Mouse (Mus musculus) erythroblast, adult 5-6 weeks (primary cell): Measurements from ENCODE around the gene Thop1. TPM values are rescaled to one million over a fixed set of nuclear protein-coding genes. Genes with fewer than 3 reads are reported as not detected.
A peak's percentile ranks its signal among the peaks of the same experiment; 100 is the strongest.
"Not testable (repeated sequence)": the region's sequence is repeated elsewhere in the genome, so short reads cannot be mapped to it uniquely, and the experiment has no call there.

Experiments
- ATAC-seq: replicated peaks from 2 replicates; pipeline ENCODE4 v1.8.0; 2016; ENCODE audit warnings: moderate number of reproducible peaks, mild to moderate bottlenecking, moderate TSS enrichment, inconsistent platforms; ENCODE audit not compliant: poor library complexity, low FRiP score, severe bottlenecking
- total RNA-seq, 2 experiments: library from RNA; stranded (forward) in 1 of 2; stranded (reverse) in 1 of 2; fragments of 150-400 nt in 1 of 2; fragments of 200-764, 138-1000 nt in 1 of 2; gene quantifications; 2 replicates each; pipeline versions ENCODE4 v1.2.3 to v1.2.4; 2015 to 2017; ENCODE audit warnings: low replicate concordance in 2 of 2

The Thop1 gene
- total RNA-seq, 2 experiments from 2014 or later, result 4.1 TPM; not detected in 1

DNA sequence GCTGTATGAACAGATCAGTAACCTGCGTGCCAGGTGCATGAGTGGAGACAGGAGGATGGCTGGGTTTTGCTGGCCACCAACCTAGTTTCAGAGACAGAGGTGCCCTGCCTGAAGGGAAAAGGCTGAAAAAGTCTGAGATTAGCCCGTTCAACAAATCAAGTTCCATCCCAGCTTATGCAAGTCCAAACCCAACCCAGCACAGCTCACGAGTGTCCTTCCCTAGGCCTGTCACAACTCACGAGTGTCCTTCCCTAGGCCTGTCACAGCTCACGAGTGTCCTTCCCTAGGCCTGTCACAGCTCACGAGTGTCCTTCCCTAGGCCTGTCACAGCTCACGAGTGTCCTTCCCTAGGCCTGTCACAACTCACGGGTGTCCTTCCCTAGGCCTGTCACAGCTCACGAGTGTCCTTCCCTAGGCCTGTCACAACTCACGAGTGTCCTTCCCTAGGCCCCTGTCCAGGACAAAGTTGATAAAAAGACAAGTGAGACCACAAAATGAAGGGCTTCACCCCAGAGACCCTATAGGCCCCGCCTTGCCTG lies 14.0 kb upstream of the Thop1 start:
- ATAC-seq, result not testable (repeated sequence)

DNA sequence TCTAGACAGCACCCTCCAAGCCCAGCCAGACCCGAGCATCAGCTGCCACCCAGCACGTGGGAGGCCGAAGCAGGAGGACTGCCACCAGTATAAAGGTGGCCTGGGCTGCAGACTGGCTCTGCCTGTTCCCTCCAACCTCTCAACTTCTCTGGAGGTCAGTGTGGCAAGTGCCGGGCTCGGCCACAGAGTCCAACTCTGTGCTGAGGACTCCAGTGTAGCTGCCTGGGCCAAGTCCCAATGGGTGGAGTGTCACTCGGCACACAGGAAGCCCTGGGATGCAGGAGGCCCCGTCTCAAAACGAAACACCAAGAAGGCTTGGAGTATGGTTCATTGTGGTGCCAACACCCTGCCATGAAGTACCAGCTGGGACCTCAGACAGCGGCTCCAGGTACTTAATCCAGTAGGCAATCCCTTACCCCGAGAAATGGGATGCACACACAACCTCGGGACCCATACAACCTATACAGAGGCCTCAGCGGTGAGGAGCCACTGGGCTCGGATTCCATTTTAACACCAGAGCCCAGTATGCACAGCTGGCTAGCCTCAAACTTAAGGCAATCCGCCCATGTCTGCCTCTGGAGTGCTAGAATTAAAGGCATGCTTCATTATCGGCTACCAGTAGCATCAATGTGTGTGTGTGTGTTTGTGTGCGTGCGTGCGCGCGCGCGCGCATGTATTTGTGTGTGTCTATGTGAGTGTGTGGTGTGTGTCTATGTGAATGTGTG lies 12.3 kb upstream of the Thop1 start:
- no peak for ATAC-seq

DNA sequence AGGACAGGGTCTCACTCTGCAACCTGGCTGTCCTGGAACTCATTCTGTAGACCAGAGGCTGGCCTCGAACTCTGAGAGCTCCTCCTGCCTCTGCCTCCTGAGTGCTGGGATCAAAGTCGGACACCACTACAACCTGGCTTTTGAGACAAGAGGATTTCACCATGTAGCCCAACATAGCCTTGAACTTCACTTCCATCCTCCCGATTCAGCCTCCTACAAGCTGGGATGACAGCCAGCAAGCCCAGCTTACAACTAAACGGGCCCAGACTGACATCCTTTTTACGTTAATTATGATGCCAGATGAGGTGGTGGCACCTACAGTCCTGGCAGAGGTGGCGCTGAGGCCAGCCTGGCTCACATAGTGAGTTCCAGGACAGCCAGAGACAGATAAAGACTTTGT lies 10.9 kb upstream of the Thop1 start:
- ATAC-seq, result no peak

DNA sequence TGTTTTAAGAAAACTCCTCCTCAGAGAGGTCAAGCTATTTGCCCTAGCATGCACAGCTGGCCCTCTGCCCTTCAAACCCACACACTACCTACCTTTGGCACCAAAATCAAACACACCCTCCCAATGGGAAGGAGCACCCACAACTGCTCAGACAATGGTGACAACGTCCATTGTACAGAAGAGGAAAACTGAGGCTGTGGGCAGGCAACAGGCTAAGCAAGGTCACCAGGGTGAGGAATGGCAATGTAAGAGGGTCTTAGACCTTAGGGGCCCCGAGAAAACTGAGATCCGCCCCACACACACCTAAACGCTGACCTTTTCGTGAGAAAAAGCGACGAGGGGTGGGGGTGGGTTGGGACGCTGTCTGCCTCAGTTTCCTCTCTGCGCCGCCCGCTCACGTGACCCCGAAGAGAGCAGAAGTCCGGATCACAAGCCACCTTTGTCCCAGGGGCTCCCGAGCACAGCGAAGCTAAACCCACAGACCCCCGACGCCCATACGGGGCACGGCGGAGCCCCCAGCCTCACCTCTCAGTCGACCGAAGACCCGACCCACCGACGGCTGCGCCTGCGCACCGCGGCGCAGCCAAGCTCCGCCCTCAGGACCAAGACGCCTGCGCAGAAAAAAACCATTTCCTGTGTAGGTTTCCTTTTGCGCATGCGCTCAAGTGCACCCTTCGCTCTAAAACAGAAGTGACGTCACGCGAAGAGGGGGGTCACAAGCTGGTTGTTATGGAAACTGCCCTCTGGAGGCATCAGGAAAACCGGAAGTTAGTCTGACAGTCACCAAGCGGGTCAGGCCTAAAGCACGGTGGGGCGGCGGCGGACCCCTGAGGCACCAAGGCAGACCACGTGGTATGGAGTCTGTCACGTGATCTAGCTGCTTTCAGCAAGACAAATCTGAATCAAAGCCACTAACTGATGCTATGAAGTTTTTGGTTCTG lies 10.0 kb upstream of the Thop1 start, which contains the start of gene Sgta:
TSS of gene Sgta (minus strand) at position 579 of the 941 bp plus-strand sequence.
- peak; percentile 92 for ATAC-seq

DNA sequence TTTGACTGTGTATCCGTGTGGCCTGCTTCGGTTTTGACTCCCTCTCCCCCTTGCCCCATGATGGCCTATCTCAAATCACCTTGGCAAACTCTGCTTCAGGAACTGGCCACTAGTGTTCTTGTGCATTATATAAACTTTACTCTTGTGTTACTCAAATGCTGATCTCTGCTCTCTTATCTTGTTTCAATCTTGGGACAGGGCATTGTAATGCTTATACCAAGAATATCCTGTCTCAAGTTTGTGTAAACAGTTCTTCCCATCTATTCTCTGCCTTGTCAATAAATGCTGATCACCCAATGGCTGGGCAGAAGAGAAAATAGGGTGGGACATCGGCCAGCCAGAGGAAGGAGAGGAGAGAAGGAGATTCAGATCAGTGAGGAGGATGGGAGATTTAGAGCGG lies 7.1 kb upstream of the Thop1 start:
- ATAC-seq, result no peak

DNA sequence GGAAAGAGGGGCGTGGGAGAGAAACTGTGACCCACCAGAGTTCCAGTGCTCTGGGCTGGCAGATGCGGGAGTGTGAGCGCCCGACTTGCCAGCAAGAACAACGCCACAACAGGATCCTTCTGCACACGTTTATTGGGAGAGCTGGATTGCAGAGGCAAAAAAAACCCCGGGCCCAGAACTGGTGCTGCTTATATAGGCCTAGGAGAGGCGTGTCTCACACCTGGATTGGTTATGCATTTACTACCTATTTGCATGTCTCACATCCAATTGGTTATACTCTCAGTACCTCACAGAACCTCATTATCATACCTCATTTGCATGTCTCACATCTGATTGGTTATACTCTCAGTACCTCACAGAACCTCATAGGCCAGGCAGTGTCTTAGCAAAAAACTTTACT lies 5.3 kb upstream of the Thop1 start:
- ATAC-seq, result not testable (repeated sequence)

DNA sequence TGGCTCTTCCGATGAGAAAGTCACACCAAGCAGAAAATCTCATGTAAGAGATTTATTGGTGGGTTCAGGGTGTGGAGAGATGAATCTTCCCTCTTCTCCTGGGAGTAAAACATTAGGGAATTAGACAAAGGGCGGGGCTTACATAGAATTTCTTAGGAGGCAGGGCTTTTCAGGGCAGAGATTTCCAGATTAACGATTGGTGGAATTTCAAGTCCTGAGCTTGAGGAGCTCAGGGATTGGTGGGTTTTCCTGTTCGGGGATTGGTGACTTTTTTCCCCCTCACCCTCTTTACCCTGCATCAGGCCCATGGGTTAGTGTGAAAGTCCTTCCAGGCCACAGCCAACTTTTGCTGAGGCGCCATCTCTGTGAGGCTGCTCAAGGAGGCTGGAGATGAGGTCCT lies 1.1 kb upstream of the Thop1 start:
- ATAC-seq, result no peak

DNA sequence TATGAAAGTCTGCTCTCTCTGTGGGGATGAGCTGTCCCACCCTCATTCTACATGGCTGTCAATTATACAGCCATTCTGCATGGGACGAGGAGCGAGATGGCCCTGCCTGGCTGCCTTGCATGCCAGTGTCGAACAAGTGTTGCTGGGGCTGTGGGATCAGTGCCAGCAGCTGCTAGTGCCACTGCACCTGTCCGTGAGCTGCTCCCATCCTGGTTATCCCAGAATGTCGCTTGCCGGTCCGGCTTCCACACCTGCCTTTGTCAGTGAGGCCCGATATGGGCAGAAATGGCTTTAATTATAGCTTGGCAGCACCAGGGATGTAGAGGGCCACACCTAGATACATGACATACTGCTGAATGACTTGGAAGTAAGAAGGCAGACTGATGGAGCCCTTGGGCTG lies 2.5 kb downstream of the Thop1 start:
- no peak for ATAC-seq

DNA sequence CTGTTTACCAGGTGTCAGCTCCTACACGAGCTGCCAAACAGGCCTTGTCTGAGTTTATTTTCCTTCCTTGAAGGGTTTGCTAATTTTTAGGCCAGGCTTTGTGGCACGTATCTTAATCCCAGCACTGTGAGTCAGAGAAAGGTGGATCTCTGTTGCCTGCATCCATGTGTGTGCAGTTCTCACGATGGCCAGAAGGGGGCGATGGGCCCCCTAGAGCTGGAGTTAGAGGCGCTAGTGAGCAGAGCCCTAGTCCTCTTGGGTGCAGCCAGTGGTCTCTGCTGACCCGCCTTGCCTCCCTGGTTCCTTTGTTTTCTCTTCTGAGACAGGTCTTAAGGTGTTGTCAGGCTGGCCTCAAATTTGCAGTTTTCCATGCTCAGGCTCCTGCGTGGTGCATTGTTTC lies 3.6 kb downstream of the Thop1 start:
- no peak for ATAC-seq

DNA sequence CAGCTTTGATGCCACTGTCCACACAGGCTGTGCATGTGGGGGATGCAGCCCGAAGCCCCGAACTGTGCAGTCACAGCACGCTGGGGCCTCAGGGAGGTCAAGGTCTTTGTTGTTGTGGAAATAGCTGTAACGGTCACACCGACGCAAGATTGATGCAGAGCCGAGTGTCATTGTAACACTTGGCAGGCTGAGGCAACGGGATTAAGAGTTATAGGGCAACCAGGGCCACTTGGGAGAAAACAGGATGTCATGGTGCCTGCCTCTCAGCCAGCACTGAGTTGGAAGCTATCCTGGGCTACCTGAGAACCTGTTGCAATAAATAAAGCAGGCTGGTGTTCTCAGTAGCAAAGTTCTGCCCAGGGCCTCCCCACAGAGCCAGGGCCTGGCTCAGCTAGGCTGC lies 5.9 kb downstream of the Thop1 start:
- no peak for ATAC-seq

DNA sequence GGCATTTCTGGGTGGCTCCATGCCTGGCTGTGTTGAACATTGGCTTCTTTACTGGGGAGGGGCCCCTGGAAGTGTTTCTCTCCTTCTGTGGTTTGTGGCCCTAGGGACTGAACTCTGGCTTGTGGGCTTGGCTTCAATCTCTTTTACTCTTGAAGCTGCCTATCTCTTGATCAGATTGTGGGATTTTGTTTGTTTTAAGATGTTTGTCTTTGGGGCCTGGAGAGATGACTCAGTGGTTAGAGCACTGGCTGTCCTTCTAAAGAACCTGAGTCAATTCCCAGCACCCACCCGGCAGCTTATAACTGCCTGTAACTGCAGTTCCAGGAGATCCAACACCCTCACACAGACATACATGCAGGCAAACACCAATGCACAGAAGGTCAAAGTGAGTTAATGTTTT lies 6.5 kb downstream of the Thop1 start:
- ATAC-seq, result no peak

DNA sequence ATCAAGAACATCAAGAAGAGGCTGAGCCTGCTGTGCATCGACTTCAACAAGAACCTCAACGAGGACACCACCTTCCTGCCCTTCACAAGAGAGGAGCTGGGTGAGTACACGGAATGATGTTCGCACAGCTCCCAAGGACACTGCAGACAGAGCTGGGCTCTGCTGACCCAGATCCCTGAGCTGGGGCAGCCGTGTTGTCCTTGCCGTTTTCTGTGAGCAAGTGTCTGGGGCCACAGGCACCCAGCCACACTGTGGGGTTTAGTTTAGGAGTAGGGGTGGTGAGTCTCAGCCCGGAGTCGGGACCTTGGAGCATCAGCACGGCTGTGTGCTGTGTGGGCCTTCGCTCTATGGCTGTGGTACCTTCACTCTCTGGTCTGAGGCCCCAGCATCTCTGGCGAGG lies 8.1 kb downstream of the Thop1 start:
- ATAC-seq, result no peak

DNA sequence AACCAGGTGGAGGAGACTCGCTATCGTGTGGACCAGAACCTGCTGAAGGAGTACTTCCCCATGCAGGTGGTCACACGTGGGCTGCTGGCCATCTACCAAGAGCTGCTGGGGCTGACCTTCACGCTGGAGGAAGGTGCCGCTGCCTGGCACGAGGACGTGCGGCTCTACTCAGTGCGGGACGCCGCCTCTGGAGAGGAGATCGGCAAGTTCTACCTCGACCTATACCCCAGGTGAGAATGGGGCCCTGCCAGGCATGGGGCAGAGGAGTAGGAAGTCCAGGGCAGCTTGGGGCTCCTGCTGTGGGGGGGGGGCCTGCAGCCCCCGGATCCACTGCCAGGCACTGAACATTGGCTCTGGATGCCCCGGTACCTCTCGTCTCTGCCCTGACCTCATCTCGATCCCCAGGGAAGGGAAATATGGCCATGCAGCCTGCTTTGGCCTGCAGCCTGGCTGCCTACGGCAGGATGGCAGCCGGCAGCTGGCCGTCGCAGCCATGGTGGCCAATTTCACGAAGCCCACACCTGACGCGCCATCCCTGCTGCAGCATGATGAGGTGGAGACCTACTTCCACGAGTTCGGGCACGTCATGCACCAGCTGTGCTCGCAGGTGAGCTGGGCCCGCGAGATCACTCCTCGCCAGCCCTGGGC lies 10.3 kb downstream of the Thop1 start:
- no peak for ATAC-seq

DNA sequence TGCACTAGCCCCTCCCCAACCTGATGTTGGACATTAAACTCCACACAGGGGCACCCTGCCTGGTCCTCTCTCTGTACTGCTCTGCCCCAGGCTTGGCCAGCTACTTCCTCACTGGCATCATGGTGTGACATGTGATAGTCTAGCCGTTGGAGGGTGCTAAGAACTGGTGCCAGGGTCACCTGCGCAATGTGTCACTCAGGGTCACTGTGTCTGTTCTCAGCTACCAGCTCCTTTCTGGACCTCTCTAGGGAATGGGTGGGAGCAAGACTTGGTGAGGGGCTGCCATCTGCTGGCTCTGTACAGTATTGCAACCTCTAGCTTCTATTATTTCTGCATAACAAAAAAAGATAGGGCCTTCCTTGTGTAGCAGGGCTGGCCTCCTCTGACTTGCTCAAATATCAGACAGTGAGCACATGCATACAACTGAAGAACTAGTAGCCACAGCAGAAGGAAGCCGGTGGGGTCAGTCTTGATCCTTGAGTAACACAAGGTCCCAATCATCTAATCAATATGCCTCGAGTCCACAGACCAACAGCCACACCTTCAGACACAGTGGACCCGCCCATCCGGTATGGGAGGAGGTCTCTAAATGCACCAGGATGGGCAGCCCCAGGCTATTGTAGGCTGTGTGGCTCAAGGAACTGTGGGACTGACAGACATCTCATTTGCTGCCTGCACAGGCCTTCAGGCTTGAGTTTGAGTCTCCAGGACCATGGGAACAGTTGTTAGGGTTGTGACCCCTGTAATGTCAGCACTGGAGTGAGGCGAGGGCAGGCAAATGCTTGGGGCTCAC lies 12.5 kb downstream of the Thop1 start:
- ATAC-seq, result peak; percentile 64

DNA sequence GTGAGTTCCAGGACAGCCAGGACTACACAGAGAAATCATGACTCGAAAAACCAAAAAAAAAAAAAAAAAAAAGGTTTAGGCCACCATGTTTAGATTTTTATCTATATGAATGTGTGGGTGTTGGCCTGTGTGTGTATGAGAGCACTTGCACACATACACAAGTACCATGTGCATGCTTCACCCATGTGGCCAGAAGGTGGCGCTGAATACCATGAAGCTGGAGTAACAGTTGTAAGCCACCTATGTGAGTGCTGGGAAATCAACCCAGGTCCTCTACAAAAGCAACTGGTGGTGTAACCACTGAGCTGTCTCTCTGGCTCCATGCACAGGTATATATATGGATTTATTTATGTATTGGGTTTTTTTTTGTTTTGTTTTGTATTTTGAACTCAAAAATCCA lies 17.2 kb downstream of the Thop1 start:
- ATAC-seq, result no peak

DNA sequence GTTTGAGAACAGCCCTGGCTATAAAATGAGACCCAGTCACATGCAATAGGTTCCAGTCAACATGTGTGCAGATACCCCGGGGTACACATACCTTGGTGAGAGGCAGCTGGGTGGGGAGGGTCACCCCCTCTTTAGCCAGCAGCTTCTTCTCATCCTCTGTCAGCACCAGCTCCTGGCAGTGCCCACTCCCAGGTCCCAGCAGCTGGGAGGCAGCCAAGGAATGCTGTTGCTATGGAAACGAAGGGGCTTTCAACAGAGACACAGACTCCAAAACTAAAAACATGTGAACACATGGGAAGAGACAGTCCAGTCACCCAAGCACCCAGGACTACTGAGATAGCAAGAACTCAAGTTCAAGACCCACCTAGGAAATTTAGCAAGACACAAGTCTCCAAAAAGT lies 19.4 kb downstream of the Thop1 start:
- ATAC-seq, result no peak

DNA sequence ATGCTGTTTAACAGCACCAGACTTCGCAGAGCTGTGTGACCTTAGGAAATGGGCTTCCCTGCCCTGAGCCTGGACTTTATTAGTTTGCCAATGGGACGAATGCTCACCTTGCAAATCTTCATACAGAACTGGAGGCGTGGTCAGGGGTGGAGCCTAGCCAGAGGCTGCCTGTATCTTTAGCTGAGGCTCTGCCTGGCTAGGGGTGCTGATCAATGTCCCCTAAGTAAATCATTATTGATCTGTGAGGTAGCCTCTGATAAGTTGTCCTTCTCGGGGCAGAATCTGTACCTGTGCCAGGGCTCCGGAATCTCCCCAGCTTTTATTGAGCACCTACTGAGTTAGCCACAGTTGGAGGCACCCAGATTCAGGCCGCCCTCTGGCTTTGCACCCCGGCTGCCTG lies 20.8 kb downstream of the Thop1 start:
- 0 out of 2 replicates have a peak, but pooled peaks have one; percentile 36 for ATAC-seq

DNA sequence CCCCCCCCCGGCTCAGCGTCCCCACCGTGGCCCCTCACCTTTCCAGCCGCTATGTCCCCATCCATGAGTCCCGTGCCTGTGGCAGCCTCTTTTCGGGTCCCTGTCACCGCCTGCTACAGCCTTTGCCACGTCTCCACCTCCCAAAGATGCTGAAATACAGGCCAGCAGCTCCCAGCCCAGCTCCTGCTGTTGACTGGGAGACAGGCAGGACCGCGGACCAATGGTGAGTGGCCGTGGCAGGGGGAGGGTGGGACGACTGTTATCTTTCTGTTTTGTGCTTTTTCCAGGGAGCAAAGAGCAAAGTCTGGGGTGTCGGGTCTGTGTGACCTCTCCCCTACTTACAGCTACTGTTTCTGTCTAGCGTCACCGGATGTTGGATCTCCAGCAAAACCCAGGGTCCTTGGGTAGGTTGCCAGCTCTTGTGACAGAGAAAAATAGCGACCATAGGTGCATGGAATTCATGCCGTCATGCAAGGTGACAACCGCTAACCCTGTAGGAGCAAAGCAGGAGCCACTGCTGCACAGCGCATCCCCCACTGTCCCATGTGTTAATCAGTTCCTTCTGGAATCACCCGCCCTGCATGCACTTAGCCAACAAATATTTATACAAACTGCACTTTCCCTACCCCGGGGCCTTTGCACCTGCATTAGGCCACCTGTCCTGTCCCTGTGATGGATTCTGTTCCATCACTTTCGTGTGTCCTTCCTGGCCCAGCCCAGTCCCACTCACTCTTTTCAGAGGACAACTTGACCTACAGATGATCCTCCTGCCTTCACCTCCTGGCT lies 22.8 kb downstream of the Thop1 start:
- no peak for ATAC-seq
